Mouse (Mus musculus) bone marrow macrophage, adult 2 months (primary cell): ENCODE data around the gene Sema5a.

Source experiments
- CTCF ChIP-seq: IDR thresholded peaks from 2 replicates; pipeline ENCODE4 v1.5.1; 2012; ENCODE audit warnings: low read depth, mild to moderate bottlenecking, low read length, moderate library complexity
- POLR2A ChIP-seq: IDR thresholded peaks from 2 replicates; pipeline ENCODE4 v1.6.1; 2012; ENCODE audit warnings: mild to moderate bottlenecking, low read depth, low read length, borderline replicate concordance

DNA sequence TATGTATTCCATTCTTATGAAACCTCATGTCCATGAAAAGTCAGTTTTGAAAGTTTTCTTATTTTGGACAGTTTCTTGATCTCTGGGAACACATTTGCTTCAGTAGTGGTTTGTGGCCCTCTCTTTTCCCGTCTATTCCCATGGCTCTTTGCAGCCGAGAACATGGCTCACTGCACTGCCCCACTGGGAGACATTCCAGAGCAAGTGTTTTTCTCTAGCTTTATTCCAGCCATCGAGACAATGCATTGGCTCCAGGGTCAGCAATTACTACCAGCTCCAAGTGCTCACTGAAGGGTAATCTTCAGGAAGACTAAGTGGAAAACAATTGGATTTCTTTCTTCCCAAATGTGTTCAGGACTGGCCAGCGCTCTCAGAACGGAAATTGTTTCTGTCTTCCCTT is 94.8 kb downstream of the Sema5a start:
- no peak for TF ChIP-seq CTCF
- no peak for TF ChIP-seq POLR2A
